Mouse (Mus musculus): ENCODE measurements around the gene Fam25c. TPM values are rescaled to one million over a fixed set of nuclear protein-coding genes. Genes with fewer than 3 reads are reported as not detected.

Fam25c gene
- polyA plus RNA-seq, 1 experiment from 2014 or later = not detected

- Histone ChIP-seq H3K4me3 (peak overlapping the region; percentile 91; the same call in 1 of the 2 replicates), H3K27me3 (replicated peaks) (no peaks in the 10 kb centered on the region), H3K4me2 (peak overlapping the region; percentile 100), H3K36me3 (no peaks in the 10 kb centered on the region; the same call in 1 of the 2 replicates), H3K4me1 (peaks cover 39% of the 10 kb centered on the region), H3K9me3 (replicated peaks) (no peaks in the 10 kb centered on the region), H3K9ac (peak overlapping the region; percentile 91; the same call in 1 of the 2 replicates), H3K27ac (0 out of 2 replicates have a peak overlapping the region, but pooled peaks have one; percentile 91)
- 68% methylated on average over 4 of the region's 4 CpGs for WGBS (ENCODE audit: insufficient replicate concordance)
- no peak for ATAC-seq
Observed at GRCm38 (mm10) chr14:34309266-34309665, 46.0 kb downstream of the Fam25c start.

DNA sequence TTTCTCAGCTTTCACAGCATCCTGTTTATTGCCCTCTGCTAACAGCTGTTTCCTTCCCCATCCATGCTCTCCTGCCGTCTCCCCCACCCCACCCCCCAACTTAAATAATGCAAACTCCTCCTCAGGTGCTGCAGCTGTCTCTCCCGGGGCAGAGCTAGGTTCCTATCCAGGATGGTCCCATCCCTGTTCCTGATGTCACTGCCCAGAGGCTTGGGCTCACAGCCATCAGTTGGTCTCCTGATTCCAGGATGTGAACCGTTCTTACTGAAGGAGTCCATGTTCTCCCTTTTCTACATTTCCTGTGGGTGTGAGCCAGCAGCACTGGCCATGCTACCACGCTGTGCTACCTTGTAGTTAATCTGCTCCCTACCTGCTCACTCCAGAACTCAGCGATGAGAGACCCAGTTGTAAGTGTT, 52.0 kb downstream of the Fam25c start:
- Histone ChIP-seq H3K4me3 (no peak overlapping the region), H3K27me3 (replicated peaks) (no peaks in the 10 kb centered on the region), H3K9ac (no peak overlapping the region), H3K9me3 (replicated peaks) (no peaks in the 10 kb centered on the region), H3K36me3 (no peaks in the 10 kb centered on the region), H3K4me1 (peaks cover 22% of the 10 kb centered on the region; the same call in 1 of the 2 replicates), H3K4me2 (no peak overlapping the region), H3K27ac (no peak overlapping the region)
- 35% methylated on average over 5 of the region's 5 CpGs for WGBS (ENCODE audit: insufficient replicate concordance)
- ATAC-seq = no peak

- no peaks in the 10 kb centered on the region for H3K36me3 ChIP-seq
- no peak for ATAC-seq
- H3K27me3 ChIP-seq (replicated peaks) = no peaks in the 10 kb centered on the region
- no peak overlapping the region for H3K9ac ChIP-seq
- WGBS (ENCODE audit: insufficient replicate concordance) = 72% methylated on average over 5 of the region's 5 CpGs
- H3K4me1 ChIP-seq = peaks cover 25% of the 10 kb centered on the region; the same call in 1 of the 2 replicates
- no peak overlapping the region for H3K27ac ChIP-seq
- no peaks in the 10 kb centered on the region for H3K9me3 ChIP-seq (replicated peaks)
- no peak overlapping the region for H3K4me3 ChIP-seq
- no peak overlapping the region for H3K4me2 ChIP-seq
Observed at GRCm38 (mm10) chr14:34302681-34303242, 52.5 kb downstream of the Fam25c start.

Other genes with a start within 250 kb of the Fam25c start
- gene Npy4r, start 202.9 kb downstream of the Fam25c start, polyA plus RNA-seq (2016; fragmentation: Nextera tagmentation; extraction: Ambion mirVana) = not detected in 2 replicates
- 0.13 TPM in 2 replicates for gene Gprin2, start 153.8 kb downstream of the Fam25c start, polyA plus RNA-seq (2016; fragmentation: Nextera tagmentation; extraction: Ambion mirVana)
- gene Syt15, start 135.8 kb downstream of the Fam25c start, polyA plus RNA-seq (2016; fragmentation: Nextera tagmentation; extraction: Ambion mirVana) = 0.44 TPM in 2 replicates
- gene Shld2, start 44.9 kb downstream of the Fam25c start, polyA plus RNA-seq (2016; fragmentation: Nextera tagmentation; extraction: Ambion mirVana) = 8.2 and 9.7 TPM in 2 replicates
- gene Glud1, start 44.7 kb downstream of the Fam25c start, polyA plus RNA-seq (2016; fragmentation: Nextera tagmentation; extraction: Ambion mirVana) = 137 and 145 TPM in 2 replicates
- 0.49 and 0.57 TPM in 2 replicates for gene Sncg, start 19.4 kb upstream of the Fam25c start, polyA plus RNA-seq (2016; fragmentation: Nextera tagmentation; extraction: Ambion mirVana)
- gene Mmrn2, start 20.0 kb upstream of the Fam25c start, polyA plus RNA-seq (2016; fragmentation: Nextera tagmentation; extraction: Ambion mirVana) = 3.5 and 3.7 TPM in 2 replicates
- 8.6 and 8.8 TPM in 2 replicates for gene Bmpr1a, start 147.9 kb upstream of the Fam25c start, polyA plus RNA-seq (2016; fragmentation: Nextera tagmentation; extraction: Ambion mirVana)
- not detected in 2 replicates for gene 9230112D13Rik, start 167.4 kb upstream of the Fam25c start, polyA plus RNA-seq (2016; fragmentation: Nextera tagmentation; extraction: Ambion mirVana)
- 0.17 and 0.20 TPM in 2 replicates for gene Ldb3, start 233.2 kb upstream of the Fam25c start, polyA plus RNA-seq (2016; fragmentation: Nextera tagmentation; extraction: Ambion mirVana)
- not detected in 2 replicates for gene Opn4, start 244.7 kb upstream of the Fam25c start, polyA plus RNA-seq (2016; fragmentation: Nextera tagmentation; extraction: Ambion mirVana)

Measured in liver, embryonic 12.5 days (tissue).